Mouse (Mus musculus): Measurements from ENCODE around the gene Klk1b24. TPM values are rescaled to one million over a fixed set of nuclear protein-coding genes. Genes with fewer than 3 reads are reported as not detected.
"Not testable (repeated sequence)": the region's sequence is repeated elsewhere in the genome, so short reads cannot be mapped to it uniquely, and the experiment has no call there.

Klk1b24 gene
- total RNA-seq (2014; rRNA removed; ENCODE audit: low replicate concordance) (not detected in 2 replicates), polyA plus RNA-seq (2015; fragmentation: Nextera tagmentation; extraction: Ambion mirVana) (not detected in 2 replicates)

DNA sequence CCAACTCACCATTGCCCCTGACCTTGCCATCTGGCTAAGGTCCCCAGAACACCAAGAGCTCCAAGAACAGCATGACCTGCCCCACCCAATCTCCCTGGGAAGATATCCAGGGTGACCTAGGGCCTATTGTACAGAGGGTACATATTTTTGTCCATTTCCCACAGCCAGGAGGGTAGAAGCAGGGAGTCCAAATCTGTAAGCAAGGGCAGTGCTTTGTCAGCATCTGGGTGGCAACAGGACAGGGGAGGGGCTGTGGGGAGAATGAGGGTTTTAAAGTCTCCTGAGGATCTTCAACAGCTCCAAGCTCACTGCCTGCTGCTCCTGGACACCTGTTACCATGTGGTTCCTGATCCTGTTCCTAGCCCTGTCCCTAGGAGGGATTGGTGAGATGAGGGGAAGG is at the start of gene Klk1b24:
Gene Klk1b24, plus strand, starts transcription at position 301 of the 400 bp plus-strand sequence.
- not testable (repeated sequence) for H3K27me3 ChIP-seq (ENCODE audit: control insufficient read depth, insufficient read depth, low read length); DNase-seq (ENCODE audit: low spot score); H3K27ac ChIP-seq (ENCODE audit: low read depth); H3K4me2 ChIP-seq (ENCODE audit: low read depth, low read length); H3K4me1 ChIP-seq (ENCODE audit: control insufficient read depth, insufficient read depth); H3K36me3 ChIP-seq (replicated peaks; ENCODE audit: control insufficient read depth, insufficient read depth, low read length); H3K4me3 ChIP-seq (ENCODE audit: low read depth, low read length); H3K9me3 ChIP-seq (replicated peaks; ENCODE audit: control insufficient read depth, low read length); H3K9ac ChIP-seq (replicated peaks; ENCODE audit: low read depth, low read length); ATAC-seq (ENCODE audit: insufficient read depth, low read depth)

DNA sequence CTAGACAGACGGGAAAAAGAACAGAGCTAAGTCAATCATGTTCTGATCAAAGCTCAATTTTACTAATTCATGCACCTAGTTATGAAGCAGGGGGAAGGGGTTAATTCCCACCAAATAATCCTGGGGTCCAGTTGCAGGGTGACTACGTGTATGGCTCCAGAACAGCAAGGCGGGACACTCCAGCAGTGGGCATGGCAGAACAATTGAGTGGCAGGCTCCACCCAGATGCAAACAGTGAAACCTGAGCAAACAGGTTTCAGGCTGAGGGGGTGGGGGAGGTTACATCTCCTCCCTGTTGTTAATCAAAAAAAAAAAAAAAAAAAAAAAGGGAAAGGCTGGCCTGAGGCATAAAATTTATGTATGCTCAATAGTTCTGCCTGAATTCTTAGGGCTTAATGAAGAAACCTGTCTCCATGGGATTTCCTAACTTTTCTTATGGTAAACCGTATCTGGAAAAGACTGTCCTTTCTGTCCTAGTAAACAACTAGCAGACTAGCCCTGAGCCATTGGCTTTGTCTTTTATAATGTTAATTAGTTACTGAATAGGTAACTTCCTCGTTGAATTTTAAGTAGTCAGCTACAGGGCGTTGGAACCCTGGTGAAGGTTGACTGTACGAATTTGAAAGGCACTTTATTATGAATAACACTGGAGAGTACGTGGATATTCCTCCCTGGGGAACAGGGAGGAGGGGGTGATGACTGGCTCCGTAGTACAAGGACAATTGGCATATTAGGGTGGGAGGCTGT is 8.6 kb upstream of the Klk1b24 start:
- no peak for TF ChIP-seq EP300 (IDR thresholded peaks at IDR 0.05; ENCODE audit: low read depth)
- no peak for TF ChIP-seq CTCF (IDR thresholded peaks at IDR 0.05; ENCODE audit: low read depth)
- Histone ChIP-seq H3K4me1 (ENCODE audit: control insufficient read depth, insufficient read depth) (no peaks in the 10 kb centered on the region), H3K27me3 (ENCODE audit: control insufficient read depth, insufficient read depth, low read length) (no peaks in the 10 kb centered on the region), H3K9ac (replicated peaks; ENCODE audit: low read depth, low read length) (no peak overlapping the region), H3K27ac (ENCODE audit: low read depth) (no peak overlapping the region), H3K4me3 (ENCODE audit: low read depth, low read length) (no peak overlapping the region), H3K4me2 (ENCODE audit: low read depth, low read length) (no peak overlapping the region), H3K9me3 (replicated peaks; ENCODE audit: control insufficient read depth, low read length) (no peaks in the 10 kb centered on the region), H3K36me3 (replicated peaks; ENCODE audit: control insufficient read depth, insufficient read depth, low read length) (no peaks in the 10 kb centered on the region)
- 72% methylated on average over 9 of the region's 9 CpGs for WGBS
- no peak for DNase-seq (ENCODE audit: low spot score)
- no peak for ATAC-seq (ENCODE audit: insufficient read depth, low read depth)

DNA sequence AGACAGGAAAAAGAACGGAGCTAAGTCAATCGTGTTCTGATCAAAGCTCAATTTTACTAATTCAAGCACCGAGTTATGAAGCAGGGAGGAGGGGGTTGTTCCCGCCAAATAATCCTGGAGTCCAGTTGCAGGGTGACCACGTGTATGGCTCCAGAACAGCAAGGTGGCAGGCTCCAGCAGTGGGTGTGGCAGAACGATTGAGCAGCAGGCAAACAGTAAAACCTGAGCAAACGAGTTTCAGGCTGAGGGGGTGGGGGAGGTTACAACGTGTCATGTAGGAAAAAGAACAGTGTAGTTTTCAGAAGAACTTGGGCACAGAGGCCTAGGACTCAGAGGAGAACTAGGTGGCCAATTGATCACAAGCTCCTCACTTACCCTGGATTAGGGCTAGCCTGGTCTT is 1.5 kb upstream of the Klk1b24 start:
- WGBS, result 65% methylated on average over 8 of the region's 8 CpGs
- not testable (repeated sequence) for H3K9ac ChIP-seq (replicated peaks; ENCODE audit: low read depth, low read length); H3K27ac ChIP-seq (ENCODE audit: low read depth); H3K27me3 ChIP-seq (ENCODE audit: control insufficient read depth, insufficient read depth, low read length); ATAC-seq (ENCODE audit: insufficient read depth, low read depth); H3K4me1 ChIP-seq (ENCODE audit: control insufficient read depth, insufficient read depth); H3K36me3 ChIP-seq (replicated peaks; ENCODE audit: control insufficient read depth, insufficient read depth, low read length); H3K9me3 ChIP-seq (replicated peaks; ENCODE audit: control insufficient read depth, low read length); H3K4me3 ChIP-seq (ENCODE audit: low read depth, low read length); DNase-seq (ENCODE audit: low spot score); H3K4me2 ChIP-seq (ENCODE audit: low read depth, low read length)

DNA sequence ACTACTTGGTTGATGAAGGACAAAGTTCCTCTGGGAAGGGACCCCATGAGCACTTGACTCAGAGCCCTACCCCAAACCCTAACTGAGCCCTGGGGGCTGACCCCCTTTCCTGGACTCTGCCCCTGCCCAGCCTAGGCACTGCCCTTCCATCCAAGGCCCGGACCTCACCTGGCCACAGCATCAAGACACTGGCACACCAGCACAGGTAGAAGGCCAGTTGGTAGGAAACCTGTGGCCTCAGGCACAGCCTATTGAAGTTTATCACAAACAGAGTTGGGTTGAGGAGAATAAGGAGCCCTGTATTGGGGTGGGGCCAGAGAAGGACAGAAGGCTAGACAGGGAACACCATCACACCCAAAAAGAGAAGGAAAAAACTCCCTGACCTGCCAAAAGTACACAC is 5.4 kb downstream of the Klk1b24 start:
- H3K4me2 ChIP-seq (ENCODE audit: low read depth, low read length); H3K9ac ChIP-seq (replicated peaks; ENCODE audit: low read depth, low read length); H3K4me1 ChIP-seq (ENCODE audit: control insufficient read depth, insufficient read depth); ATAC-seq (ENCODE audit: insufficient read depth, low read depth); H3K27ac ChIP-seq (ENCODE audit: low read depth); H3K4me3 ChIP-seq (ENCODE audit: low read depth, low read length); H3K27me3 ChIP-seq (ENCODE audit: control insufficient read depth, insufficient read depth, low read length); H3K9me3 ChIP-seq (replicated peaks; ENCODE audit: control insufficient read depth, low read length); H3K36me3 ChIP-seq (replicated peaks; ENCODE audit: control insufficient read depth, insufficient read depth, low read length); DNase-seq (ENCODE audit: low spot score): not testable (repeated sequence)
- 81% methylated on average over 1 of the region's 1 CpGs for WGBS

DNA sequence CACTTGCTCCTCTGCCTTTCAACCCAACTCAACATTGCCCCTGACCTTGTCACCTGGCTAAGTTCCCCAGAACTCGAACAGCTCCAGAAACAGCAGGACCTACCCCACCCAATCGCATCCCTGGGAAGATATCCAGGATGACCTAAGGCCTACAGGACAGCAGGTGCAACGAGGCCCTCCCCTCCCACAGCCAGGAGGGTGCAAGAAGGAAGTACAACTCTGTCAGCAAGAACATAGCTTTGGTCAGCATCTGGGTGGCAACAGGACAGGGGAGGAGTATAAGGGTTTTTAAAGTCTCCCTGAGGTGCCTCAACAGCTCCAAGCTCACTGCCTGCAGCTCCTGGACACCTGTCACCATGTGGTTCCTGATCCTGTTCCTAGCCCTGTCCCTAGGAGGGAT is 9.9 kb downstream of the Klk1b24 start, which contains the start of gene Klk1b3:
Gene Klk1b3, plus strand, starts transcription at position 301 of the 400 bp plus-strand sequence.
- Histone ChIP-seq H3K27me3 (ENCODE audit: control insufficient read depth, insufficient read depth, low read length) (no peaks in the 10 kb centered on the region), H3K9ac (replicated peaks; ENCODE audit: low read depth, low read length) (no peak within 1 kb of the TSS), H3K4me3 (ENCODE audit: low read depth, low read length) (no peak within 1 kb of the TSS), H3K4me2 (ENCODE audit: low read depth, low read length) (no peak within 1 kb of the TSS), H3K4me1 (ENCODE audit: control insufficient read depth, insufficient read depth) (no peaks in the 10 kb centered on the region), H3K36me3 (replicated peaks; ENCODE audit: control insufficient read depth, insufficient read depth, low read length) (no peaks in the 10 kb centered on the region), H3K9me3 (replicated peaks; ENCODE audit: control insufficient read depth, low read length) (no peaks in the 10 kb centered on the region), H3K27ac (ENCODE audit: low read depth) (no peak within 1 kb of the TSS)
- no peak for ATAC-seq (ENCODE audit: insufficient read depth, low read depth)
- TF ChIP-seq EP300 (IDR thresholded peaks at IDR 0.05; ENCODE audit: low read depth), result no peak
- TF ChIP-seq CTCF (IDR thresholded peaks at IDR 0.05; ENCODE audit: low read depth), result no peak
- no peak for DNase-seq (ENCODE audit: low spot score)
- 41% methylated on average over 3 of the region's 3 CpGs for WGBS

DNA sequence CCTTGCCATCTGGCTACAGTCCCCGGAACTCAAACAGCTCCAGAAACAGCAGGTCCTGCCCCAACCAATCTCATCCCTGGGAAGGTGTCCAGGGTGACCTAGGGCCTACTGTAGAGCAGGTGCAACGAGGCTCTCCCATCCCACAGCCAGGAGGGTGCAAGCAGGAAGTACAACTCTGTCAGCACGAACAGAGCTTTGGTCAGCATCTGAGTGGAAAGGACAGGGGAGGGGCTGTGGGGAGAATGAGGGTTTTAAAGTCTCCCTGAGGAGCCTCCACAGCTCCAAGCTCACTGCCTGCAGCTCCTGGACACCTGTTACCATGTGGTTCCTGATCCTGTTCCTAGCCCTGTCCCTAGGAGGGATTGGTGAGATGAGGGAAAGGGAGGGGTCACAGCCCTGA is 19.1 kb downstream of the Klk1b24 start, which contains the start of gene Klk1b4:
Gene Klk1b4, plus strand, starts transcription at position 301 of the 400 bp plus-strand sequence.
- WGBS, result 26% methylated on average over 3 of the region's 3 CpGs
- H3K9ac ChIP-seq (replicated peaks; ENCODE audit: low read depth, low read length); ATAC-seq (ENCODE audit: insufficient read depth, low read depth); DNase-seq (ENCODE audit: low spot score); H3K27ac ChIP-seq (ENCODE audit: low read depth); H3K27me3 ChIP-seq (ENCODE audit: control insufficient read depth, insufficient read depth, low read length); H3K4me1 ChIP-seq (ENCODE audit: control insufficient read depth, insufficient read depth); H3K9me3 ChIP-seq (replicated peaks; ENCODE audit: control insufficient read depth, low read length); H3K36me3 ChIP-seq (replicated peaks; ENCODE audit: control insufficient read depth, insufficient read depth, low read length); H3K4me3 ChIP-seq (ENCODE audit: low read depth, low read length); H3K4me2 ChIP-seq (ENCODE audit: low read depth, low read length): not testable (repeated sequence)

Measured in heart, postnatal 0 days (tissue).